Mouse (Mus musculus): ENCODE measurements around the gene Gfap.

- TF ChIP-seq ZC3H11A (IDR thresholded peaks at IDR 0.05; ENCODE audit: borderline replicate concordance, low read depth, low read length) (no peak), HCFC1 (IDR thresholded peaks at IDR 0.05; ENCODE audit: borderline replicate concordance, insufficient read depth, low read length) (no peak), CHD2 (IDR thresholded peaks at IDR 0.05; ENCODE audit: low read depth, low read length) (no peak)
Measured at GRCm38 (mm10) chr11:102930672-102931071, 30.0 kb upstream of the Gfap start.

All from ES-E14 (cell line).